Mouse (Mus musculus): ENCODE data around the gene Aif1. TPM values are rescaled to one million over a fixed set of nuclear protein-coding genes. Genes with fewer than 3 reads are reported as not detected.
"Not testable (repeated sequence)": the region's sequence is repeated elsewhere in the genome, so short reads cannot be mapped to it uniquely, and the experiment has no call there.

Gene Aif1
- polyA plus RNA-seq, 1 experiment = 22.3 TPM

DNA sequence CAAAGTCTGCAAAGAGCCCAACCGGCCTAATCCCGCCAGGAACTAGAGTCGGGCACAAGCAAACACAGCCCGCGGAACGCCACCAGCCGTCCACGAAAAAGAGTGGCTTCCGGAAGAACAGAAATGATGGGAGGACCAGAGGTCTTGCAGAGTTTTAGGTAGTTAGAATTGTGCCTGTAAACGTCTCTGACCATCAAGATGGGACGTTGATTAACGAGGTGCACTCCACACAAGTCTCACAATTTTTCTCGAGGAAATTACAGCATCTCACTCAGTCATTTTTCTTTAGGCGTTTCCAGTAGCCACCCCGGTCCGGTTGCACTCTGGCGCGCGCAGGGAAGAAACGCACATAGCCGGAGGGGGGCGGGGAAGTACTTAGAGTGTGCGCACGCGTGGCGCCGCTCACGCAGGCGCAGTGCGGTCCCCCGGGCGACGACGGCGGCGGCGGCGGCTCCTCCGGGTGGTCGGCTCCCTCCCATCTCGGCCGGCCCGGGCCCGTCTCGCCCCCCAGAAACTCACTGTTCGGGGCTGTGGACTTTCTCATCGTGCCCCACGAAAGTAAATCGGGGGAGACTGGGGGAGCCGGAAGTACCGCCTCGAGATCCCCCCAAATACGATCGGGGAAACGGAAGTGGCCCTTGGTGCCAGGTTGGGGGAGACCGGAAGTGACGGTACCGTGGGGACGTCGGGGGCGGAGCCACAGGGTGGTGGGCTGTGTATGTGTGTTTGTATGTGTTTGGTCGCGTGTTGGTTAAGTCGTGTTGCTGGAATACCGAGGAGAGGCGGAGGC is 40.9 kb downstream of the Aif1 start, which contains the start of gene Bag6:
Gene Bag6 (plus strand): TSS at position 378 of the 790 bp plus-strand sequence.
- H3K4me1 ChIP-seq = peaks cover 60% of the 10 kb centered on the region
- no peak for TF ChIP-seq GATA1 (IDR thresholded peaks at IDR 0.05; ENCODE audit: borderline replicate concordance, low read length)
- TF ChIP-seq FLI1 (IDR thresholded peaks at IDR 0.05; ENCODE audit: low read length) = peak; percentile 94; the same call in 1 of the 2 replicates
- H3K27me3 ChIP-seq (replicated peaks) = no peaks in the 10 kb centered on the region
- peaks cover 41% of the 10 kb centered on the region for H3K36me3 ChIP-seq (replicated peaks; ENCODE audit: low read length)
- H3K9me3 ChIP-seq = no peaks in the 10 kb centered on the region
- peak within 1 kb of the TSS; percentile 93 for H3K4me3 ChIP-seq (replicated peaks)

DNA sequence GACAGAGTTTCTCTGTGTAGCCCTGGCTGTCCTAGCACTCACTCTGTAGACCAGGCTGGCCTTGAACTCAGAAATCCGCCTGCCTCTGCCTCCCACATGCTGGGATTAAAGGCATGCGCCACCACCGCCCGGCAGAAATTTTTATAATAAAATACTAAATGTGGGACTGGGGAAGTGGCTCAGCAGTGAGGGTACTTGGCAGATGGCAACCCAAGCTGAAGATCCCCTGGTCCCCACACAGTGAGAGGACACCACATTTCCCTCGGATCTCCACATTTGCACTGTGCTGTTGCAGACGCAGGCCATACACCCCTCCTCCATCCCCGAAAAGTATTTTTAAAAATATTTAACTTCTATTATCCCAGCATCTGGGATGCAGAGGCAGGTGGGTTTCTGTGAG is 42.4 kb downstream of the Aif1 start:
- no peak for TF ChIP-seq FLI1 (IDR thresholded peaks at IDR 0.05; ENCODE audit: low read length)
- no peak for TF ChIP-seq GATA1 (IDR thresholded peaks at IDR 0.05; ENCODE audit: borderline replicate concordance, low read length)
- H3K9me3 ChIP-seq = no peaks in the 10 kb centered on the region
- H3K36me3 ChIP-seq (replicated peaks; ENCODE audit: low read length) = peaks cover 37% of the 10 kb centered on the region
- H3K4me1 ChIP-seq = peaks cover 58% of the 10 kb centered on the region
- no peak overlapping the region for H3K4me3 ChIP-seq (replicated peaks)
- H3K27me3 ChIP-seq (replicated peaks) = no peaks in the 10 kb centered on the region

DNA sequence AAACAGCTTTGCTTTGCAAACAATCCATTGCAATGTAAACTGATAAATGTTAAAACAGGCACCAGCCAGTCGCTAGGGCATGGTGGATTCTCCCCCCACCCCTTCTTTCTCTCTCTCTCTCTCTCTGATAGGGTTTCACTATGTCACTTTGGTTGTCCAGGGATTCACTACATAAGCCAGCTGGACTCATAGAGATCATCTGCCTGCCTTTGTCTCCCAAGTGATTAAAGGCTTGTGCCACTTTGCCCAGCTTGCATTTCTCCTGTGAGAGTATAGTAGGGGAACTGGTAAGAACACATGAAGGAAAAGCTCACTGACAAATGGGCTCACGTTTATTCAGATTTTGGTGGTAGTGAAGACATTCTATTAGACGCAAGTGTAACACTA is 43.7 kb downstream of the Aif1 start:
- TF ChIP-seq FLI1 (IDR thresholded peaks at IDR 0.05; ENCODE audit: low read length) = no peak
- TF ChIP-seq GATA1 (IDR thresholded peaks at IDR 0.05; ENCODE audit: borderline replicate concordance, low read length) = no peak
- Histone ChIP-seq H3K36me3 (replicated peaks; ENCODE audit: low read length) (peaks cover 36% of the 10 kb centered on the region), H3K9me3 (no peaks in the 10 kb centered on the region), H3K4me3 (replicated peaks) (no peak overlapping the region), H3K4me1 (peaks cover 56% of the 10 kb centered on the region), H3K27me3 (replicated peaks) (no peaks in the 10 kb centered on the region)

DNA sequence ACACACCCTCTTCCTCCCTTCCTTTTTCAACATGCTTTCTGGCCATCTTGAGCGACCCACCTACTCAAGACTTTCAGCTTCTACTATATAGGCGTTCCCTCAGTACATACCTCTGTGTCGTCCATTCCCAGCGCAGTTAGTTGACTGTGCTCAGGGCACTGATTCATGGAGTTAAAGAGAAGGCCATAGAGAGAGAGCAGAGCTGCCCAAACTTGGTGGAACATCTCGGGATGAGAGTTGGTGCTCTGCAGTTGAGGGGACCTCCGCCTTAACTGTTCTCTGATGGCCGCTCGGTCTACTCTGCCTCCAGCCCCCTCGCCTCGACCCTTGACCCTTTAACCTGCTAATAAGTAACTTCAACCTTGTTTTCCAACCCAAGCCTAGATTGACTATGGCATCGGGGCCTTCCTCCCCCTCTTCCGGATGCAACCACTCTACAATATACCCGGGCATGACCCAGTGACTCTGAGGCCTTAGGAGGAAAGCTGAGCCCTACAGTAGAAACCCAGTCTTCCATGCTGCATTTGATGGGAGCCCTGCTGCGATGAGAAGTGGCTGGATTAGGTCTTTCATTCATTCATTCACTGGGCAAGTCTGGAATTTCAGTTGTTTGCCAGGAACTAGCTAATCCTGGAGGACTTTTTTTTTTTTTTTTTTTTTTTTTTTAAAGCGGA is 44.2 kb downstream of the Aif1 start, which contains the start of gene Apom:
Gene Apom (minus strand): TSS at position 551 of the 674 bp plus-strand sequence.
- Histone ChIP-seq H3K4me3 (replicated peaks) (peak within 1 kb of the TSS; percentile 53), H3K36me3 (replicated peaks; ENCODE audit: low read length) (peaks cover 37% of the 10 kb centered on the region), H3K4me1 (peaks cover 56% of the 10 kb centered on the region), H3K27me3 (replicated peaks) (no peaks in the 10 kb centered on the region), H3K9me3 (no peaks in the 10 kb centered on the region)
- TF ChIP-seq GATA1 (IDR thresholded peaks at IDR 0.05; ENCODE audit: borderline replicate concordance, low read length) (no peak), FLI1 (IDR thresholded peaks at IDR 0.05; ENCODE audit: low read length) (no peak)

DNA sequence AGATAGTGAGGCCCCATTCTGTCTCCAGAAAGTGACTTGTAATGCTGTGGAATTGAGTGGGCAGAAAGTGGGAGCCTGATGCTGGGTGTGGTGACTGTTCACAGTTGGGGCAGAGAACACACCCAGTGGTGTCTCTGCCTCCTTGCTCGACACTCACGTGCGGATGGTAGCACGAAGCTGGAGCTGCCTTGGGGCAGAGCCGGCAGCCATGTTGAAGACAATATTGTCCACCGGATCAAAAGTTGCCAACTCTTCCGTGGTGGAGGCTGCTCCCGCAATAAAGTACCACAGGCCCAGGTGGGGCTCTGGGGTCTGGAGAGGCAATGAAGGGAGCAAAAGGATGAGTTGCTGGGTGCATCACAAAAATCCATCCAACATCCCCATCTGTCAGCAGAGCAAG is 44.8 kb downstream of the Aif1 start:
- Histone ChIP-seq H3K4me3 (replicated peaks) (peak overlapping the region; percentile 53), H3K27me3 (replicated peaks) (no peaks in the 10 kb centered on the region), H3K4me1 (peaks cover 56% of the 10 kb centered on the region), H3K36me3 (replicated peaks; ENCODE audit: low read length) (peaks cover 37% of the 10 kb centered on the region), H3K9me3 (no peaks in the 10 kb centered on the region)
- TF ChIP-seq GATA1 (IDR thresholded peaks at IDR 0.05; ENCODE audit: borderline replicate concordance, low read length) = no peak
- no peak for TF ChIP-seq FLI1 (IDR thresholded peaks at IDR 0.05; ENCODE audit: low read length)

DNA sequence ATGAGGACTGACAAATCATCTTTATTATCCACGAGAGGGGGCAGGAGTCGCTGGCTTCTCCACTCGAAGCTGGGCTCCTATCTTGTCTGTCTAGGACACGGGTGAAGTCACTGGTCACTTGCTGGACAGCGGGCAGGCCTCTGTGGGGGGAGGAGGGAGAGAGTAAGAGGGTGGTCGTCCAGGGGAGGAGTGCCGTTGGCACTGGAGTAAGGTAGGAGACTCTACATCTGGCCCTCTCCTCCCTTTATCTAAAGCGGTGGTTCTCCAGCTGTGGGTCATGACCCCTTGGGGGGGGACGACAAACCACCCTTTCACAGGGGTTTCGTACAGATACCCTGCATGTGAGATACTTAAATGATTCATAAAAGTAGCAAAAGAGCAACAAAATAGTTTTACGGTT is 46.9 kb downstream of the Aif1 start:
- Histone ChIP-seq H3K4me3 (replicated peaks) (no peak overlapping the region), H3K4me1 (peaks cover 71% of the 10 kb centered on the region), H3K27me3 (replicated peaks) (no peaks in the 10 kb centered on the region), H3K36me3 (replicated peaks; ENCODE audit: low read length) (peaks cover 48% of the 10 kb centered on the region), H3K9me3 (no peaks in the 10 kb centered on the region)
- TF ChIP-seq GATA1 (IDR thresholded peaks at IDR 0.05; ENCODE audit: borderline replicate concordance, low read length) = no peak
- no peak for TF ChIP-seq FLI1 (IDR thresholded peaks at IDR 0.05; ENCODE audit: low read length)

DNA sequence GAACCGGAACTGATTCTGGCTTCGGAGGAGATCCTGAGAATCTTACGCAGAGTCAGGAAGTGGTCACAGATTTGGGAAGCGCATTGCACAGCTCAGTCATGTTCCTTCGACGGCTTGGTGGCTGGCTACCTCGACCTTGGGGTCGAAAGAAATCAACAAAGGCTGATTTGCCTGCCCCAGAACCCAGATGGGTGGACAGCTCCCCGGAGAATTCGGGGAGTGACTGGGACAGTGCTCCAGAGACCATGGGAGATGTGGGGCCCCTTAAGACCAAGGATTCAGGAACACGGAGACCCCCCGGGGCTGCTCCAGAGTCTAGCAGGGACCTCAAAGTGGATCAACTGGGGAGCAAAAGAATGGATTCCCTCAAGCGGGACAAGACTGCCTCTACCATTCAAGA is 48.9 kb downstream of the Aif1 start:
- TF ChIP-seq FLI1 (IDR thresholded peaks at IDR 0.05; ENCODE audit: low read length) = no peak
- peaks cover 59% of the 10 kb centered on the region for H3K36me3 ChIP-seq (replicated peaks; ENCODE audit: low read length)
- peak overlapping the region; percentile 96 for H3K4me3 ChIP-seq (replicated peaks)
- no peaks in the 10 kb centered on the region for H3K9me3 ChIP-seq
- peaks cover 76% of the 10 kb centered on the region for H3K4me1 ChIP-seq
- H3K27me3 ChIP-seq (replicated peaks) = no peaks in the 10 kb centered on the region

DNA sequence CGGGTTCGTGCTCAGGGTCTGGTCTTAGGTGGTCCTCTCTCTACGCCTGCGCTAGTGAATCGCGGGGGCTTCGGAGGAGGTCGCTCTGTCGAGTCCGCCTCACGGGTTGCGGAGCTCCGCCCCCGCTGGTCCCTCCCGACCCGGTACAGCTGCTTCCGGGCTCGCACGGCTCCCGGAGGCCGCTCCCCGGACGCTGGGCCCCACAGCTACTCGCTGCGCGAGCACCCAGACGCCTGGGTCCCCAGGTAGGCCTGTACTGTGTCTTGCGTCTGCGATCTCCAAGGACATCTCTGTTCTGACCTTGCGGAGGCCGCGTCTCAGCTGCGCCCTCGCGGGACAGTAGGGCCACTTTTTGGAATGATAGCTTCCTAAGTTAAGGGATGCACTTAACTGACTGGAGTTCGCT is 49.7 kb downstream of the Aif1 start, which contains the start of gene D17H6S53E:
Gene D17H6S53E (plus strand): TSS at position 168 of the 406 bp plus-strand sequence.
- peaks cover 56% of the 10 kb centered on the region for H3K36me3 ChIP-seq (replicated peaks; ENCODE audit: low read length)
- no peak; the same call in 1 of the 2 replicates for TF ChIP-seq FLI1 (IDR thresholded peaks at IDR 0.05; ENCODE audit: low read length)
- no peak for TF ChIP-seq GATA1 (IDR thresholded peaks at IDR 0.05; ENCODE audit: borderline replicate concordance, low read length)

DNA sequence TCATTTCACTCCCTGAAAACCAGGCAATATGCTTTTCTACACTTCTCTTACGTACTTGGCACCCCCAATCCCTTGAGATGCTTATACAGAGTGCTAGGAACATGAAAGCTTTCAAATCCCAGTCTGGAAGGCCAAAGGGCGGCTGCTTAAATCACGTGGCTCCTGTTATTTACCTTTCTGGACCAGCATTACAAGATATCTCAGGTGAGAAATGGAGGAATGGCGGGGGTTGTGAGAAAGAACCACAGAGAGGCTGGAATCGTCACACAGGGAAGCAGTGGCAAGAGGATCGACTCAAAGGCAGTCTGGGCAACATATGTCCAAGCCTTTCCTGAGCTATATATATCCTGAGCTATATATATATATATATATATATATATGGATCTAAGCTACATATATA is 50.3 kb downstream of the Aif1 start:
- H3K27me3 ChIP-seq (replicated peaks) = no peaks in the 10 kb centered on the region
- H3K4me3 ChIP-seq (replicated peaks) = peak overlapping the region; percentile 96
- H3K4me1 ChIP-seq = peaks cover 69% of the 10 kb centered on the region
- no peak for TF ChIP-seq FLI1 (IDR thresholded peaks at IDR 0.05; ENCODE audit: low read length)
- TF ChIP-seq GATA1 (IDR thresholded peaks at IDR 0.05; ENCODE audit: borderline replicate concordance, low read length) = no peak
- H3K36me3 ChIP-seq (replicated peaks; ENCODE audit: low read length) = peaks cover 50% of the 10 kb centered on the region
- no peaks in the 10 kb centered on the region for H3K9me3 ChIP-seq

More for the DNA sequence above, 49.7 kb downstream of the Aif1 start, which contains the start of gene D17H6S53E:
- H3K27me3 ChIP-seq (replicated peaks) = no peaks in the 10 kb centered on the region
- peak within 1 kb of the TSS; percentile 96 for H3K4me3 ChIP-seq (replicated peaks)
- no peaks in the 10 kb centered on the region for H3K9me3 ChIP-seq
- H3K4me1 ChIP-seq = peaks cover 74% of the 10 kb centered on the region

DNA sequence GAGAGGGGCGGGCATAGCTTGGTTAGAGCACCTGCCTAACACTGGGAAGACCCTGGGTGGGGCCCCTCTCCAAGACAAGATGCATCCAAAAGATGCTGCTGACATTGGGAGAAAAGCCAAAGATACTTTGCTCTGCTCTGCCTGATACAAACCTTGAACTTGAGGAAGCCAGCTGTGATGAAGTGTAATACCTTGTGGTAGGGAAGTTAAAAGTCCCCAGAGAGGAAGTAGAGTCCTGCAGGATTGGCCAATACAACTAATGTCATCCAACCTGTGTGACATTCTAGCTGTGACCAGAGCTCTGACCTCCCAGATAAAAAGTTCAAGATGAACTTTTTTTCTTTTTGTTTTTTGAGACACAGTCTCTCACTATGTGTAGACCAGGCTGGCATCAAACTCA is 50.8 kb downstream of the Aif1 start:
- peaks cover 46% of the 10 kb centered on the region for H3K36me3 ChIP-seq (replicated peaks; ENCODE audit: low read length)
- H3K4me3 ChIP-seq (replicated peaks) = peak overlapping the region; percentile 96
- TF ChIP-seq FLI1 (IDR thresholded peaks at IDR 0.05; ENCODE audit: low read length) = no peak
- no peak for TF ChIP-seq GATA1 (IDR thresholded peaks at IDR 0.05; ENCODE audit: borderline replicate concordance, low read length)
- peaks cover 69% of the 10 kb centered on the region for H3K4me1 ChIP-seq
- no peaks in the 10 kb centered on the region for H3K9me3 ChIP-seq
- H3K27me3 ChIP-seq (replicated peaks) = no peaks in the 10 kb centered on the region

DNA sequence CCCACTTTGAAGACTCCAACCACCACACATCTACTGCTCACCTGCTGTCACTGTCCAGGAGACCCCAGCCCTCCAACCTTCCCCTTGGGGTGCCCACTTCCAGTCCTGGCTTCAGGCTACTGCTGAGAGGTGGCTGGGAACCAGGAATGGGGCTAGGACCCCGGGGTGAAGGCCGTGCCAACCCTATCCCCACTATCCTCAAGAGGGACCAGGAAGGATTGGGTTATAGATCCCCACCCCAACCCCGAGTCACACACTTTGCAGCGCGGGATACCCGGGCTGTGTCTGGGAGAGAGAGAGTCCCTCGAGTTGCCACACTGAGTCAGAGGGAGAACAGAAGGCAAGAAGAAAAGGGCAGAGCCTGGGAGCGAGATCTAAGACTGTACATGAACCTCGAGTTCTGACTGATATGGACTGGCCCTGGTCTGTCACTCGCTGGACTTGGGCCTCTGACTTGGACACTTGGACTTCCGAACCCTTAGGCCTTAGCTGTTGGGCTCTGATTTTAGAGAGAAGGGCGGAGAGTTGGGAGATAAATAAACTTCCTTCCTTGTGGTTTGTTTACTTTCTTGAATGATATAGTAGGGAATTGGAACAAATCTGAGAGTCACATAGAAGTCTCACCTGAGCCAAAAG is 51.5 kb downstream of the Aif1 start:
- Histone ChIP-seq H3K4me1 (peaks cover 71% of the 10 kb centered on the region), H3K36me3 (replicated peaks; ENCODE audit: low read length) (peaks cover 48% of the 10 kb centered on the region)
- H3K9me3 ChIP-seq; H3K27me3 ChIP-seq (replicated peaks); H3K4me3 ChIP-seq (replicated peaks): not testable (repeated sequence)

DNA sequence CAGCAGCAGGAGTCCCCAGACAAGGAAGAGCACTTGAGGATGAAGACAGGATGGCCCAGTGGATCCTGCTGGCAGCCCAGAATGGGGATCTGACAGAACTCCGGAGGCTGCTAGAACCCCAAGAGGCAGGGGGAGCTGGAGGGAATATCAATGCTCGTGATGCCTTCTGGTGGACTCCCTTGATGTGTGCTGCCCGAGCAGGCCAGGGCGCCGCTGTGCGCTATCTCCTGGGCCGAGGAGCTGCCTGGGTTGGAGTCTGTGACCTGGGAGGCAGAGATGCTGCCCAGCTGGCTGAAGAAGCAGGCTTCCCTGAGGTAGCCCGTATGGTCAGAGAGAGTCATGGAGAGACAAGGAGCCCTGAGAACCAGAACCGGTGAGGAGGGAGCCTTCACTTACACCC is 52.6 kb downstream of the Aif1 start:
- not testable (repeated sequence) for H3K27me3 ChIP-seq (replicated peaks); H3K9me3 ChIP-seq; H3K4me3 ChIP-seq (replicated peaks)
- Histone ChIP-seq H3K36me3 (replicated peaks; ENCODE audit: low read length) (peaks cover 47% of the 10 kb centered on the region), H3K4me1 (peaks cover 64% of the 10 kb centered on the region)

All from megakaryocyte, embryonic 14.5 days (primary cell).